Mouse (Mus musculus) heart, adult 2 months (tissue): ENCODE results near the gene Ccdc114. TPM values are rescaled to one million over a fixed set of nuclear protein-coding genes. Genes with fewer than 3 reads are reported as not detected.

Source experiments
- DNase-seq, 2 experiments: peaks; one replicate each; pipeline ENCODE4 v3.0.0; 2021
- H3K27ac ChIP-seq: fragments of 200-600 bp; 2 replicates; pipeline ENCODE4 v1.8.1; 2022
- H3K27me3 ChIP-seq: fragments of 200-500 bp; 2 replicates; pipeline ENCODE4 v1.6.1; 2012; ENCODE audit warnings: mild to moderate bottlenecking, low read length, inconsistent platforms, mixed read lengths; ENCODE audit not compliant: control insufficient read depth, insufficient read depth
- H3K36me3 ChIP-seq: fragments of 200-500 bp; 2 replicates; pipeline ENCODE4 v1.6.1; 2012; ENCODE audit warnings: low read length, inconsistent platforms; ENCODE audit not compliant: control insufficient read depth, insufficient read depth
- H3K4me1 ChIP-seq: fragments of 200-500 bp; 2 replicates; pipeline ENCODE4 v1.6.1; 2011; ENCODE audit warnings: low read length; ENCODE audit not compliant: control insufficient read depth, insufficient read depth
- H3K4me3 ChIP-seq: fragments of 200-600 bp; 2 replicates; pipeline ENCODE4 v1.8.1; 2022
- H3K79me2 ChIP-seq: fragments of 200-500 bp; replicated peaks from 2 replicates; pipeline ENCODE4 v1.6.1; 2012; ENCODE audit warnings: mild to moderate bottlenecking, inconsistent platforms, low read length, moderate library complexity, mixed read lengths; ENCODE audit not compliant: control insufficient read depth, insufficient read depth
- H3K9ac ChIP-seq: fragments of 200-500 bp; 2 replicates; pipeline ENCODE4 v1.6.1; 2012; ENCODE audit warnings: low read depth, mild to moderate bottlenecking, control low read depth, inconsistent platforms, low read length, mixed read lengths
- CTCF ChIP-seq: fragments of 200-600 bp; IDR thresholded peaks from 2 replicates; pipeline ENCODE4 v1.8.1; 2022; ENCODE audit warnings: antibody characterized with exemption, mild to moderate bottlenecking, moderate library complexity
- EP300 ChIP-seq: fragments of 200-500 bp; IDR thresholded peaks from 2 replicates; pipeline ENCODE4 v1.6.1; 2011; ENCODE audit warnings: low read depth, low read length, control low read depth; ENCODE audit not compliant: insufficient read depth
- POLR2A ChIP-seq: fragments of 200-500 bp; IDR thresholded peaks from 2 replicates; pipeline ENCODE4 v1.6.1; 2011; ENCODE audit warnings: mild to moderate bottlenecking, low read depth, low read length, control low read depth; ENCODE audit not compliant: insufficient read depth
- WGBS: fragments of 180-500 bp; shearing (Covaris S2); methylation state at CpG from one replicate; pipeline ENCODE4 v1.1.7; 2018; 5-methylcytosine and 5-hydroxymethylcytosine counted together
- intact Hi-C: fragments of 180-260 bp; cut with DNase I; formaldehyde crosslinking; loops from one replicate; pipeline ENCODE4 v1.15.1; 2025
- polyA plus RNA-seq: library from polyadenylated mRNA; depleted of rRNA; stranded (reverse); fragments of >200 nt; gene quantifications from 2 replicates; pipeline ENCODE4 v1.2.3, GENCODE M21; 2012; rRNA removed
- total RNA-seq, 2 experiments: library from RNA; stranded (reverse); gene quantifications; 2 replicates each; pipeline ENCODE4 v1.2.3; 2021

Gene Ccdc114
- total and polyA plus RNA-seq, 3 experiments, result 0.94 to 2.1 (median 1.0) TPM

DNA sequence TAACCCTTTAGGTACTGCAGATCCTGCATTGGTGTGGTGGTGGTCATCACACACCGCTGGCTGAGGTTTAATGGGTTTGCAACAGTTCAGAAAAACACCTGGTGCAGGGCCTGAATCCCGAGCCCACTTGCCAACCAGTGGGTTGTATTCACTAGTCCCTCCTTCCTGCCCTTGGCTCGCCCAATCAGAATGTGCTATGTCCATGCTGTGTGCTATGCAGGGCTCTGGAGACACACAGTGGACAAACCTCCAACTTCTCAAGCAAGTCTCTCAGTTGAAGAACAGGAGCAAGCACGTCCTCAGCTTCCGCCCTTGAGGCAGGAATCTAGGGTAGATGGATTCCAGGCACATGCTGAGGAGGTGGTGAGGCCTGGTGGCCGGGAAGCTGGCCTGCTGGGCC, 50.6 kb downstream of the Ccdc114 start:
- intact Hi-C loops, result no loop called here
- Histone ChIP-seq H3K79me2 (no peaks in the 10 kb centered on the region), H3K4me3 (no peak overlapping the region), H3K27ac (no peak overlapping the region), H3K9ac (no peak overlapping the region), H3K27me3 (no peaks in the 10 kb centered on the region), H3K4me1 (no peaks in the 10 kb centered on the region), H3K36me3 (no peaks in the 10 kb centered on the region)
- DNase-seq, result no peak
- TF ChIP-seq EP300 (no peak), POLR2A (no peak), CTCF (no peak)
- WGBS, result 53% methylated on average over 6 of the region's 6 CpGs

DNA sequence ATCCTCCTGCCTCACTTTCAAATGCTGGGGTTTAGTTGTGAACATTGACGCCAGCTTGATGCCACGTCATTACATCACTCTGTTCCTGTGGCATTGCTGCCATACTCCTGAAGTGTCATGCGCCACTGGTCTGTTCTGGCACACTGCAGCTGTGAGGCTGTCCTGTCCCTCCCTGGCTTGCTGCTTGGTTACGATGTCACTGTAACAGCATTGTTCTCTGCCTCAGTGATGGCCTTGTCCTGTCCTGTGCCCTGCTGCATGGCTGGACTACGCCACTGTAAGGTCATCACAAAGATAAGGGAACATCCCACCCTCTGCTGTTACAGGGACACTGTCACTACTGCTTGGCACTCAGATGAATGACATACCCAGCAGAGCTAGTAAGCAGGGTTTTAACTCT, 57.7 kb downstream of the Ccdc114 start:
- TF ChIP-seq CTCF (no peak), POLR2A (no peak), EP300 (no peak)
- WGBS, result 68% methylated on average over 5 of the region's 5 CpGs
- intact Hi-C loops, result no loop called here
- Histone ChIP-seq H3K9ac (no peak overlapping the region), H3K36me3 (no peaks in the 10 kb centered on the region), H3K27ac (no peak overlapping the region), H3K27me3 (no peaks in the 10 kb centered on the region), H3K4me1 (no peaks in the 10 kb centered on the region), H3K79me2 (no peaks in the 10 kb centered on the region), H3K4me3 (no peak overlapping the region)
- DNase-seq, result no peak

DNA sequence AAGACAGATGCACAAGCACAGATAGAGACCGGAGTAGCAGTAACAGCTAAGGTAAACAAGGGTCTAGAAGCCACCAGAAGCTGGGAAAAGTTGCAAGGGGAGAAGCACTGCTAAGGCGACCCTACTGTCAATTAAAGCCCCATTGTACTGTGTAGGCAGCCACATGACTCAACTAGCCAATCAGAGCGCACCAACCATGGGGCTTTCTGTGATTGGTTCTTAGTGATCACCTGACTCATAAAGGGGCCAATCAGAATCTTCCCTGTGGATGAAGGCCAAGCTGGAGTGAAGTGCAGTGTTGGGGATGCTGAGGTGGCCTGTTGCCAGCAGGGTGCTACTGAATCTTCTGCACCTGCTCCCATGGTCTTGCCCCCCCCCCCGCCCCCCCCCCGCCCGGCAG, 63.0 kb downstream of the Ccdc114 start:
- no peak overlapping the region for H3K4me3 ChIP-seq
- H3K9ac ChIP-seq, result no peak overlapping the region
- H3K27ac ChIP-seq, result no peak overlapping the region
- no peaks in the 10 kb centered on the region for H3K79me2 ChIP-seq
- no peak for DNase-seq
- intact Hi-C loops, result no loop called here
- no peaks in the 10 kb centered on the region for H3K27me3 ChIP-seq
- H3K4me1 ChIP-seq, result no peaks in the 10 kb centered on the region
- no peaks in the 10 kb centered on the region for H3K36me3 ChIP-seq
- TF ChIP-seq EP300 (no peak), POLR2A (no peak), CTCF (no peak)
- 66% methylated on average over 6 of the region's 6 CpGs for WGBS

DNA sequence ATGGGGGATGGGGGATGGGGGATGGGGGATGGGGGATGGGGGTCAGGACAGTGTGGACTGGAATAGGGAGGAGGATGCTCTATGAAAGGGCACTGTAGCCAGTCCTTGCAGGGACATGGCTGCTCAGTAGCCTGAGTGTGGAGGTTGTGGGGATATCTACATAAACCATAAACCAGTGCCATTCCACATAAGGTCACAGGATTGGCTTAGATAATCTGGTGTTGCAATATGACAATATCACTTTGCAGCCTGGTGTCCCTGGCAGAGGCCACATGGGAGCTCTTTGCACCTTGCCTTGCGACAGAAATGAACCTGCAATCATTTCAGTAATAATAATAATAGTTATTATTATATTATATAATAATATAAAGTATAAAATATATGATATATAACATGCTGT, 64.5 kb downstream of the Ccdc114 start:
- DNase-seq, result no peak
- no peak overlapping the region for H3K9ac ChIP-seq
- no peaks in the 10 kb centered on the region for H3K79me2 ChIP-seq
- no peaks in the 10 kb centered on the region for H3K27me3 ChIP-seq
- no peak overlapping the region for H3K4me3 ChIP-seq
- 78% methylated on average over 1 of the region's 1 CpGs for WGBS
- no peaks in the 10 kb centered on the region for H3K36me3 ChIP-seq
- intact Hi-C loops, result no loop called here
- TF ChIP-seq POLR2A, result no peak
- no peak for TF ChIP-seq CTCF
- TF ChIP-seq EP300, result no peak
- H3K27ac ChIP-seq, result no peak overlapping the region
- H3K4me1 ChIP-seq, result no peaks in the 10 kb centered on the region

DNA sequence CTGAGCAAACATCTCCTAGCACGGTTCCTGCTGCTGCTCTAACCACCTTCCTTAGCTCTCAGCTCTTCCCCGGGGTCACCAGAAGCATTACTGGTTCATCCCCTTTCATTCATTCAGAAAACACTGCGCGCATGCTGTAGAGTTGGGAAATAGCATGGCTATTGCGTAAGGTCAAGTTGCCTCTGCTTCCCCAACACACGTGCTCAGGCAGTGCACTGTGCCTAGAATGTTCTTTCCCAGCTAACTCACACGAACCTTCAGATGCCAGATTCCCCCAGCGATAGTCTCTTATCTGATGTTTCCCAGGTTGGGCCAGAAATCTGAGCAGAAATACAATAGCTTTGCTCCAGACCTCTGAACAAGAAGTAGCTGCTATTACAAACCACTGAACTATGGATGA, 68.6 kb downstream of the Ccdc114 start:
- WGBS, result 71% methylated on average over 8 of the region's 8 CpGs
- Histone ChIP-seq H3K27ac (no peak overlapping the region), H3K36me3 (no peaks in the 10 kb centered on the region), H3K27me3 (no peaks in the 10 kb centered on the region), H3K9ac (no peak overlapping the region), H3K4me3 (no peak overlapping the region), H3K79me2 (no peaks in the 10 kb centered on the region), H3K4me1 (no peaks in the 10 kb centered on the region)
- DNase-seq, result no peak
- TF ChIP-seq EP300, result no peak
- TF ChIP-seq CTCF, result no peak
- TF ChIP-seq POLR2A, result no peak
- intact Hi-C loops, result no loop called here

Other genes with a start within 250 kb of the Ccdc114 start
- gene Ntn5, start 240.1 kb upstream of the Ccdc114 start, total RNA-seq, result under 1 TPM; 0.18 to 0.26 TPM
- gene Ntn5, start 240.1 kb upstream of the Ccdc114 start, polyA plus RNA-seq, result 0.47 TPM in 1 of 2 replicates, not detected in the other
- under 1 TPM; 0.16 to 0.25 TPM for gene Sec1, start 229.7 kb upstream of the Ccdc114 start, total RNA-seq
- 0.16 and 0.41 TPM in 2 replicates for gene Sec1, start 229.7 kb upstream of the Ccdc114 start, polyA plus RNA-seq
- 1 to 10 TPM; 5.2 to 6.8 TPM for gene Car11, start 224.2 kb upstream of the Ccdc114 start, total RNA-seq
- gene Car11, start 224.2 kb upstream of the Ccdc114 start, polyA plus RNA-seq, result 10.6 and 14.4 TPM in 2 replicates
- 100 to 1,000 TPM in 1 of 2 experiments, 1 to 10 TPM in 1; 6.4 to 134 TPM for gene Dbp, start 219.0 kb upstream of the Ccdc114 start, total RNA-seq
- gene Dbp, start 219.0 kb upstream of the Ccdc114 start, polyA plus RNA-seq, result 49.3 and 93.6 TPM in 2 replicates
- gene Rpl18, start 208.6 kb upstream of the Ccdc114 start, total RNA-seq, result 100 to 1,000 TPM; 496 to 617 TPM
- 580 and 697 TPM in 2 replicates for gene Rpl18, start 208.6 kb upstream of the Ccdc114 start, polyA plus RNA-seq
- 10 to 100 TPM; 15.9 to 18.2 TPM for gene Sphk2, start 206.1 kb upstream of the Ccdc114 start, total RNA-seq
- 24.1 and 24.9 TPM in 2 replicates for gene Sphk2, start 206.1 kb upstream of the Ccdc114 start, polyA plus RNA-seq
- under 1 TPM; 0.13 to 0.34 TPM for gene Fam83e, start 202.9 kb upstream of the Ccdc114 start, total RNA-seq
- gene Fam83e, start 202.9 kb upstream of the Ccdc114 start, polyA plus RNA-seq, result 0.64 and 1.1 TPM in 2 replicates
- not detected for gene Spaca4, start 198.3 kb upstream of the Ccdc114 start, total RNA-seq
- gene Spaca4, start 198.3 kb upstream of the Ccdc114 start, polyA plus RNA-seq, result not detected in 2 replicates
- gene Lmtk3, start 140.3 kb upstream of the Ccdc114 start, total RNA-seq, result under 1 TPM in 1 of 2 experiments, not detected in 1; 0.14 TPM
- 0.18 and 0.67 TPM in 2 replicates for gene Lmtk3, start 140.3 kb upstream of the Ccdc114 start, polyA plus RNA-seq
- gene Sult2b1, start 139.4 kb upstream of the Ccdc114 start, total RNA-seq, result not detected
- 0.08 TPM in 1 of 2 replicates, not detected in the other for gene Sult2b1, start 139.4 kb upstream of the Ccdc114 start, polyA plus RNA-seq
- 10 to 100 TPM; 59.1 to 61.9 TPM for gene Cyth2, start 109.5 kb upstream of the Ccdc114 start, total RNA-seq
- gene Cyth2, start 109.5 kb upstream of the Ccdc114 start, polyA plus RNA-seq, result 27.3 and 33.0 TPM in 2 replicates
- under 1 TPM; 0.66 to 0.89 TPM for gene Kcnj14, start 99.3 kb upstream of the Ccdc114 start, total RNA-seq
- gene Kcnj14, start 99.3 kb upstream of the Ccdc114 start, polyA plus RNA-seq, result 0.78 and 35.7 TPM in 2 replicates
- 10 to 100 TPM; 11.8 to 13.1 TPM for gene Grwd1, start 93.1 kb upstream of the Ccdc114 start, total RNA-seq
- gene Grwd1, start 93.1 kb upstream of the Ccdc114 start, polyA plus RNA-seq, result 9.1 and 9.4 TPM in 2 replicates
- gene Kdelr1, start 51.3 kb upstream of the Ccdc114 start, total RNA-seq, result 100 to 1,000 TPM; 107 to 126 TPM
- gene Kdelr1, start 51.3 kb upstream of the Ccdc114 start, polyA plus RNA-seq, result 254 and 344 TPM in 2 replicates
- under 1 TPM; 0.31 to 0.43 TPM for gene Grin2d, start 45.7 kb upstream of the Ccdc114 start, total RNA-seq
- gene Grin2d, start 45.7 kb upstream of the Ccdc114 start, polyA plus RNA-seq, result 0.56 and 0.92 TPM in 2 replicates
- not detected for gene Syngr4, start 27.4 kb upstream of the Ccdc114 start, total RNA-seq
- gene Syngr4, start 27.4 kb upstream of the Ccdc114 start, polyA plus RNA-seq, result 0.38 and 0.53 TPM in 2 replicates
- 100 to 1,000 TPM; 113 to 132 TPM for gene Tmem143, start 27.1 kb upstream of the Ccdc114 start, total RNA-seq
- 205 and 206 TPM in 2 replicates for gene Tmem143, start 27.1 kb upstream of the Ccdc114 start, polyA plus RNA-seq
- gene Emp3, start 2.7 kb upstream of the Ccdc114 start, total RNA-seq, result 10 to 100 TPM; 24.2 to 29.2 TPM
- gene Emp3, start 2.7 kb upstream of the Ccdc114 start, polyA plus RNA-seq, result 59.7 and 77.7 TPM in 2 replicates
- not detected for gene Abcc6, start 106.2 kb downstream of the Ccdc114 start, total RNA-seq
- gene Abcc6, start 106.2 kb downstream of the Ccdc114 start, polyA plus RNA-seq, result 0.14 TPM in 1 of 2 replicates, not detected in the other
- gene Nomo1, start 109.6 kb downstream of the Ccdc114 start, total RNA-seq, result 10 to 100 TPM; 88.1 to 91.7 TPM
- 49.1 and 65.2 TPM in 2 replicates for gene Nomo1, start 109.6 kb downstream of the Ccdc114 start, polyA plus RNA-seq
- gene Kcnj11, start 176.7 kb downstream of the Ccdc114 start, total RNA-seq, result 100 to 1,000 TPM; 111 to 123 TPM
- 110 and 182 TPM in 2 replicates for gene Kcnj11, start 176.7 kb downstream of the Ccdc114 start, polyA plus RNA-seq